Mouse (Mus musculus) large intestine, adult 2 months (tissue): ENCODE data around the gene Mylk4. TPM values are rescaled to one million over a fixed set of nuclear protein-coding genes. Genes with fewer than 3 reads are reported as not detected.
A peak's percentile ranks its signal among the peaks of the same experiment; 100 is the strongest.

ENCODE experiments used
- DNase-seq: peaks from one replicate; pipeline ENCODE4 v3.0.0-alpha.2; 2012; ENCODE audit warnings: low read depth, low spot score
- WGBS: fragments of 180-500 bp; shearing (Covaris S2); methylation state at CpG from one replicate; pipeline ENCODE4 v1.1.7; 2018; 5-methylcytosine and 5-hydroxymethylcytosine counted together
- polyA plus RNA-seq: library from polyadenylated mRNA; depleted of rRNA; stranded (reverse); fragments of >200 nt; gene quantifications from 2 replicates; pipeline ENCODE4 v1.2.3, GENCODE M21; 2012; rRNA removed

Gene Mylk4
- polyA plus RNA-seq, 1 experiment: 0.02 TPM

DNA sequence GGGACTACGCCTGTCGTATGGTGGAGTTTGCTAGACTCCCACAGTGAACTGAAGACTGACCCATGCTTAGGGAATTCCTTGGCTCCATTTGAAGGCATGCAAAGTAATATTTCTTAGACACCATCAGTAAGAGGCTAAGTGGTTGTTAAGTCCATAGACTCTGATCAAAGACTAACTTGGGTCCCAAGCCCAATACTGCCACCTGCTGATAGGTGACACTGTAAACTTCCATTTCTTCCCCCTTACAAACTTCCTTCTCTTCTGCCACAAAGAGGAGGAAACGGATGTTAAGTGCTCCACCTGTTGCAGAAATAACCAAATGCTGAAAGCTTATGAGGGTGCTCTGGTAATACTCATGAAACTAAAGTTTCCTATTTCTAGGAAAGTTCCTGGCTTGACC is 121.7 kb downstream of the Mylk4 start:
- WGBS: 66% methylated on average over 3 of the region's 3 CpGs

GRCm38 (mm10) chr13:32660294-32660693 is 123.5 kb downstream of the Mylk4 start:
- 56% methylated on average over 4 of the region's 4 CpGs for WGBS
- no peak for DNase-seq

More for the DNA sequence above, 121.7 kb downstream of the Mylk4 start:
- DNase-seq: peak; percentile 24

DNA sequence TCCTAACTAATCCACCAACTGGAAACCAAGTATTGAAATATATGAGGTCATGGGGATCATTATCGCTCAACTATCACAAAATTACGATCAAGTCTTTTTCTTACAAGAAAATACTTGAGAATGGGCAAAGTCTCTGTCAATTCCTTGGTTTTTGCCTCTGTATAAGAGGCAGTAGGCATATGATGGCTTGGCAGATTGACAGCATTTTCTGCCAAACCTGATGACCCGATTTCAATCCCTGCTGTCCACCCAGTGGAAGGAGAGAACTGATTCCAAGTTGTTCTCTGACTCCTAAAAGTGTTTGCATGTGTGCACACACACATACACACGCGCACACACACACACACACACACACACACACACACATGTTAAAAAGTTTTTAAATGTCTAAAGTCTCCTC is 124.5 kb downstream of the Mylk4 start:
- WGBS: 83% methylated on average over 5 of the region's 5 CpGs
- DNase-seq: no peak

DNA sequence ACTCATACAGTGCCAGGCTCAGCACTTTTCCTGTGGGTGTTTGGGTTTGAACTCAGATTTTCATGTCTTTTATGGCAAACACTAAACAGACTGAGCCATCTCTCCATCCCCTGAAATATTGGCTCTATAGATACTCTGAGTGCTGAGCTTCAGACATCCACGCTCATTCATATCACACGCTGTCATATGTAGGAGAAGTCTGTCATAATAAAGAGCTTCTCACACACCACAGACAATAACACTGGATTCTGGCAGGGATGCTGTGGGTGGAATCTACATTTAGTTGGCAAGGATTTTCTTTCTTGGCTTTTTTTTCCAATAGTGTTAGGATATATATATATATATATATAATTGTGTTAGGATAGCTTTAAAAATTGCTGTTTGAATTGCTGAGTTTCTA is 126.2 kb downstream of the Mylk4 start:
- 86% methylated on average over 2 of the region's 2 CpGs for WGBS
- no peak for DNase-seq

Other genes starting within 250 kb of the Mylk4 start
- gene Wrnip1, start 18.1 kb upstream of the Mylk4 start, polyA plus RNA-seq: 24.0 and 31.5 TPM in 2 replicates
- gene D930007J09Rik, start 18.9 kb upstream of the Mylk4 start, polyA plus RNA-seq: not detected in 2 replicates
- gene Serpinb1a, start 67.2 kb upstream of the Mylk4 start, polyA plus RNA-seq: 263 and 433 TPM in 2 replicates
- gene Serpinb1c, start 114.3 kb upstream of the Mylk4 start, polyA plus RNA-seq: not detected in 2 replicates
- gene Serpinb6b, start 181.3 kb upstream of the Mylk4 start, polyA plus RNA-seq: 2.4 and 2.6 TPM in 2 replicates
- 3.7 and 4.1 TPM in 2 replicates for gene Serpinb9, start 219.3 kb upstream of the Mylk4 start, polyA plus RNA-seq
- gene Serpinb9b, start 243.5 kb upstream of the Mylk4 start, polyA plus RNA-seq: 0.05 TPM in 1 of 2 replicates, not detected in the other